Mouse (Mus musculus) adrenal gland, postnatal 36 days (tissue): Measurements from ENCODE around the gene Rab5if. TPM values are rescaled to one million over a fixed set of nuclear protein-coding genes. Genes with fewer than 3 reads are reported as not detected.
A peak's percentile ranks its signal among the peaks of the same experiment; 100 is the strongest.
"Not testable (repeated sequence)": the region's sequence is repeated elsewhere in the genome, so short reads cannot be mapped to it uniquely, and the experiment has no call there.

Experiments used
- DNase-seq, 2 experiments: peaks; one replicate each; pipeline ENCODE4 v3.0.0; 2021; ENCODE audit warnings: mixed read lengths in 1 of 2
- total RNA-seq, 2 experiments: library from RNA; stranded (reverse); gene quantifications; 2 replicates each; pipeline ENCODE4 v1.2.3; 2021

The Rab5if gene
- total RNA-seq, 2 experiments from 2014 or later: 244 to 346 TPM

DNA sequence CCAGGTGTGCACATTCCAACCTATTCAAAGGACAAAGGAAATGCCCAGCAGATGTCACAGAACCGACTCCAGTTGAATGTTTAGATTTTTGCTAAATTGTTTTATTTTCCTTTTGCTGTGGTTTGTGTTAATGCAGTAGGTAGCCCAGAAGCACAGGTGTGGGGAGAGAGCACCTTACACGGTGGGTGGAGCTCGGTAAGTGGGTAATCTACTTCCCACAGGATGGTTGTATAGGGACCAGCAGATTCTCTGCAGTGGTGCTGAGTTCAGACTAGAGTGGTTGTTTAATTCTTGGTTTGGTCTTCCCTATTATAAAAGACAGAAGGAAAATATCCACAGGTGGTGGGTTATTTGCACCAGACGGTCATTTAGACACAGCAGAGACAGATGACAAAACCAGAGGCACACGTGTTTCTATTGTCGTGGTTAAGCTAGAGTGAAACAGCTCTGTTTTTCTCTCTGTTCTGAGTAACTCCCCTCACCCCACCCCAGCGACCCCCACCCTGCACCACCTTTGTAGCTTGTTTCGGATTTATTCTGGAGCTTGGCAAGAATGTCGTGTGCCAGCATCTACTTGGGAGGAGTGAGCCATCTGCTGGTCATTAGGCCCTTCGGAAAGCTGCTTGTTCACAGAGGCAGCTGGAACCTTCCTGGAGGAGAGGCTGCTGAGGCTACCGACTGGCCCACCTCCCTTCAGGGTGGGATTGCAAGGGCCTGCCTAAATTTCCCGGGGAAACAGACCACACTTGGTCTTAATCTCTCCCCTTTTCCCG, 8.7 kb upstream of the Rab5if start:
- peak; percentile 48 to 53 for DNase-seq

- no peak for DNase-seq
These were observed 6.6 kb upstream of the Rab5if start for GRCm38 (mm10) chr2:156856311-156856710.

GRCm38 (mm10) chr2:156857385-156857791, 5.5 kb upstream of the Rab5if start:
- DNase-seq: no peak

DNA sequence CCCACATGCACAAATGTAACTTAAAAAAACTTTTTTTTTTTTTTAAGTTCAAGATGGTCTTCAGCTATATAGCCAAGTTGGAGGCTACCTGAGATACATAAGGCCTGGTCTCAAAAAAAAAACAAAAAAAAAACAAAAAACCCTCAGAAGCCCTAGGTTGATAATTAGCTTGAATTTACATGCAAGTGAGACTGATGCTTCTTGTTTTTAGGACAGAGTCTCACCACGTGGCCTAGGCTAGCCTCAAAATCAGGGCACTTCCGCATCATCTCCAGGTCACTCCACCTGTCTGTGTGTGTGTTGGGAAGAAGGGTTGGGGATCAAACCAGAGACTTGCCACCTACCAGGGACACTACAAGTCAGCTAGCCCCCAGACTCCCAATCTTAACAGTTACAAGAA, 5.1 kb upstream of the Rab5if start, which contains the start of gene 4930518I15Rik:
Gene 4930518I15Rik, minus strand, starts transcription at position 112 of the 400 bp plus-strand sequence.
- DNase-seq: no peak

- no peak for DNase-seq
These were observed 4.3 kb upstream of the Rab5if start for GRCm38 (mm10) chr2:156858671-156859070.

DNA sequence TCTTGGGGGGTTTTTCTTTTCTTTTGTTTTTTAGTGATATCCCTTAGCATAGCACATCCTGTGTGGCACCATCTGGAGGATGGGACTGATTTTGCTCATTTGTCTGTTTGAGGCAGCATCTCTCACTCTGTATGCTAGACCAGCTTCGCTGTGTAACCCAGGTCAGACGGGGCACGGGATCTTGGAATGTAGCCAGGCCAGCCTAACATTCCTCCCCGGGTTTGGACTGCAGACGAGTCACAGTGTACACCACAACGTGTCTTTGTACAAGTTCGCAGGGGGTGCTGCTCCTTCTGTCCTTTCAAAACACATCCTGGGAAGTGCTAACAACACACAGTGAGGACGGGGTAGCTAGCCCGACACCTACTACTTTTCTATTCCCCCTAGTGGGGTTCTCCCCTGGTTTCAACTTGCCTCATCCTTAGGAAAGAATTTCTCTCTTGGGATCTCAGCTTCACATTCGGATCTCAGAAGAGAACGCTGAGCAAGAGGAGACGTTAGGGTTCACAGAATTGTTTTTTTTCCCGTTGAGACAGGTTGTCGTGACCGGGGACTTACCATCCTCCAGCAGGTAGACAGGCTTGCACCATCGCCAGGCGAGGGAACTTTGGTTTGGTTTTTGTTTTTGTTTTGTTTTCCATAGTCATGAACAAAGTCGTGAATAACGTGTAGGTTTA, 749 bp upstream of the Rab5if start:
- DNase-seq: peak; percentile 61 to 67

DNA sequence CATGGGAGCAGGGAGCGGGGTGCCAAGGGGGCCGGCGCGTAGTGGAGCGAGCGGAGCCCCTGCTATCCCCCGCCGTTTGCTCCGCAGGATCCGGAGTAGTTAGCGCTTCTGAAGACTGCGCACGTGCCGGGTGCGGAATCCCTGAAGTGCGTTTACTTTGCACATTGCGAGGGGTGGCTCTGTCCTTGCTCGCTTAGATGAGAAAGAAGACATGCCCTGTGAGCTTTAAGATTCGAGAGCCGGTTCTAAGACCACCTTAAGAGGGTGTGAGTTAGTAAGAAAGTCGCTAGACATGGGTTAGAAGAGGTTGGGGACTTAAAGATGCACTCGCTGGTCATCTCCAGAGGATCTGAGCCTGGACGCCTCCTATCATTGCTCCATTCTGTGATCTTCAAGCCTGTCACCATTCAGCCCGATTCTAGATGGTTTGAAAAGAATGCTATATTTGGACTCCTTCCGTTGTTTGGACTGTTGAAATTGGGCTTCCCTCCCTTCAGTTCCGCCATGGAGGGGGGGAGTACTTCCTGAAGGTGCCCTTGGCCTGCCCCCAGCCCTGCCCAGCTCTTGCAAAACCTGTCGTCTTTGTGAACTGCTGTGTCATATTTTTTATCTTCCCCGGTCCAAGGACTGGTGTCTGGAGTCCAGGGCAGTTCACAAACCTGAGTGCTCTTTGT, 696 bp downstream of the Rab5if start:
- peak; percentile 81 to 87 for DNase-seq

GRCm38 (mm10) chr2:156864481-156864880, 1.6 kb downstream of the Rab5if start:
- DNase-seq: peak; percentile 23 to 40

DNA sequence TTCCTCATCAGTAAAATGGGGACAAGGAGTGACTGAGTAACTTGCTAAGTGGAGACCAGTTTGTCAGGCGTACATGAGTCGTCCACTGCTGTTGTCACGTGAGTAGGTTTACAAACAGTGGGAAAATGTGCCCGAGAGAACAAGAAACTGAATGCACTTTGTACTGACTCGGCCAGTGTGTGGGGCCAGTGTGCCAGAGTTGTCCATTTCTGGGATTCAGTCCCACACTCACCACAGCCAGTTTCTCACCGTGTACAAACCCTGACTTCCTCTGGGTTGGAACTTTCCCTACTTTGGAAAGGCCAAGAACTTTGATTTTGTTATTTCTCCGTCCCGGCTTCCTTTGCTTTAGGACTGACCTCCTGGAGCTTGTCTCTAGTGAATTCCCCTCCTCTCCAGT, 6.1 kb downstream of the Rab5if start:
- DNase-seq: peak; percentile 20 to 49

GRCm38 (mm10) chr2:156869554-156869953, 6.6 kb downstream of the Rab5if start:
- no peak for DNase-seq

GRCm38 (mm10) chr2:156870519-156870918, 7.6 kb downstream of the Rab5if start:
- peak; percentile 68 to 80 for DNase-seq

DNA sequence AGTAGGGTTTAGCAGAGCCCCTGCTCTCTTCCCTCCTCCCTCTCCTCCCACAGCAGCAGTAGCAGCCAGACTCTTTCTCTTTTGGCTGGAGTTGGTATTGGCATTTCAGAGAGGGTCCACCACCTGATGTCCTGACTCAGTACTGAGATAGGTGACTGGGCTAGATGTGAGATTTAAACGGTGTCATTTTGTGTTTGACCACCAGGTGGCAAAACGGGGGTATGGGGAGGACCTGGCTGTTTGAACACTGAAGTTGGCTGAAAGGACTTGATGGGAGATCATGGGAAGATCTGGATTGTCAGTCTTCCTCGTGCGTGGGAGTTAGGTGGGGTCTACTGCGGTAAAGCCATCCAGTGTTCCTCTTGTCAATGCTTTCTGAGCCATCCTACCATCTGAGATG, 10.7 kb downstream of the Rab5if start:
- DNase-seq: peak; percentile 26 to 55

DNA sequence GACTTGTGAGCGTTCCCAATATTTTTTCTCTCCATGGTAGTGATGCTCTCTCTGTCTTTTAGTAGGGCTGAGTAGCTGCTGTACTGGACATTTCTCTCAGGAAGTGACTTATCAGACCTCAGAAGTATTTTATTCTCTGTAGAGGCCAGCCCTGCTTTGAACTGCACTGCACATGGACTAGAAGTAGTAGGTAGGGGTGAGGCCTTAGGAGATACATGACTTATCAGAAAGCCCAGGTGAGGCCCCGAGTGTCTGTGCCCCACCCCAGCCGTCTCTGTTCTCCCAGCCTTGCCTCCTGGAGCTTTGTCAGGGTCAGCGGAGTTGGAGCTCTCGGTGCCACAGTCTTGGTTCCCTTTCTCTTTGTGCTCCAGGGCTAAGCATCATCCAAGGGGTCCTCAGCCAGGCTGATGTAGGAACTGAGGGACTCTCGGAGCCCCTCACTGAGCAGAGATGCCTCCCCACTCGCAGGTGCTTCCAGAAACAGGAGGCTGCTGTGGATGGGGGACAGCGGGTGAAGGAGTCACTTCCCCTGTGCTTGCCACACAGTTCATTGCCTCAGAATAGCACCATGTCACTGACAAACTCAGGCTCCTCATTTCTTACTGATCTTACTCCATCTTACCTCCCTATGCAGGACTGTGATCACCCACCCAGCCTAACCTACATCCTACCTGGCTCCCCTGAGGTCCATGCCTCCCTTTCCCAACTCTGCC, 11.3 kb downstream of the Rab5if start:
- DNase-seq: no peak

DNA sequence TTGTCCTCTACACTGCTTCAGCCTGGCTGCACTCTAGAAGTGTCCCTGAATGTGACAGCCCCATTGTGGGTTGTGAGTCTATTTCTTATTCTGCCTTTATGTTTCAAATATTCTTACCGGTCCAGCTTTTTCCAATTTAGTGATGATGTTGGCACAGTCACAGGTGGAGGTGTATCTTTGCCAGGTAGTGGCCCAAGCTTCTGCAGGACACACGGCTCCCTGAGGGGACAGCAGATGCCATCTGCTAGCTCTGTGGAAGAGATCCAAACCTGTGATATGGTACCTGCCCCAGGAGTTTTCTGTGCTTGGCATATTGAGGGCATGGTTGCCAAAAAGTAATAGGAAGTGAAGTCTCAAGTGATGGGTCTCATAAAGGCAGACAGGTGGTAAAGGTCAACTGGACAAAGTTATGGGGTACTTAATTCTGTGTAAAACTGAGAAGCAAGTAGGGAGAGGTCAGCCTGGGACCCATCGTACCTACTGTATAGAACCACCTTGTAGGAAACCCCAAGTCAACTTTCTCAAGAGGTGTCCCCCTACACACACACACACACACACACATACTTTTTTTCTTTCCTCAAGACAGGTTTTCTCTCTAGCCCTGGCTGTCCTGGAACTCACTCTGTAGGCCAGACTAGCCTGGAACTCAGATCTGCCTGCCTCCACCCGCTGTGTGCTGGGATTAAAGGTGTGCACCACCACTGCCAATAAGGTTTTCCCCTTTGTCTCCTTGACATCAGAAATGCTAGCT, 12.0 kb downstream of the Rab5if start:
- DNase-seq: no peak

- peak in 1 of 2 experiments; percentile 13 for DNase-seq
These were observed 14.8 kb downstream of the Rab5if start for GRCm38 (mm10) chr2:156877726-156878125.

DNA sequence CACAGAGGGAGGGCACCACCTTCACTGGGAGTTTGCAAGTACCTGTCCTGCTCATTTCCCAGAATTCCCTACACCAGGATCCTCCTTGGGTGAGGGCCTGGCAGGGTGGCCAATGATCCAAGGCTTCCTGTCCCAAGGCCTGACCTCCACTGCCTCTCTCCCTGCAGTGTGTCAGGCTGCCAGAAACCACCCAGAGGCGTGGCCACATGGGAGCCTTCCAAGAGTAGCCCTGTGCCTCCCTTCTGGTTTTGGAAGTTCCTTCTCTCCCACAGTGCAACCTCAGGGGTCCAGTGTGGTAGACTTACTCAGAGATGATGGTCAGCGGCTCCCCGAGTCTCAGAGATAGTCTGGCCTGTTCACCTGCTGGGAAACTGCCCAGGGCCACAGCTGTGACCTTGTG, 16.6 kb downstream of the Rab5if start:
- peak; percentile 60 to 70 for DNase-seq

DNA sequence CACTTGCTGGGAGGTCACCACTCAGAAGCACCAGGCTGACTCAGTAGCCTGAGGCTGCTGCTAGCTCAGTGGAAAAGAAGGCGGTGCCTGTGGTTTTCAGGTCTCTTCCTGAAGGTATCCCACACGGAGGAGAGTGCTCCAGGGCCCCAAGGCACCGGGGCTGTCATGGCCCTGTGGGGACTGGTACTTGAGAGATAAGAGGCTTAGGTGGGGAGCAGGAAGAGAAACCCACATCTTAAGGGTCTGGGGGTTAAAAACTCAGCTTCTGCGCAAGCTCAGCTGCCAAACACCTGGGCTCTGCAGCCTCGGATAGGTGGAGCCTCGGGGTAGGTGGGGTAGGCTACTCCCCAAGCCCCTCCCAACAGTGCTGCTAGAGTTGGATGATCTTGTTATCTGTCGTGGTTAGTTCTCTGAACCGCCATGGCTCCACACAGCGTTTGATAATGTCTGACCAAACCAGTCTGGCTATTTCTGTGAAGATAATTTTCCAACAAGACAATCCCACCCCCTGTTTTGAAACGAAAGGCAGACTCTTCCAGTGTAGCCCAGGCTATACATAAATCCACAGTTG, 19.6 kb downstream of the Rab5if start:
- DNase-seq: no peak

DNA sequence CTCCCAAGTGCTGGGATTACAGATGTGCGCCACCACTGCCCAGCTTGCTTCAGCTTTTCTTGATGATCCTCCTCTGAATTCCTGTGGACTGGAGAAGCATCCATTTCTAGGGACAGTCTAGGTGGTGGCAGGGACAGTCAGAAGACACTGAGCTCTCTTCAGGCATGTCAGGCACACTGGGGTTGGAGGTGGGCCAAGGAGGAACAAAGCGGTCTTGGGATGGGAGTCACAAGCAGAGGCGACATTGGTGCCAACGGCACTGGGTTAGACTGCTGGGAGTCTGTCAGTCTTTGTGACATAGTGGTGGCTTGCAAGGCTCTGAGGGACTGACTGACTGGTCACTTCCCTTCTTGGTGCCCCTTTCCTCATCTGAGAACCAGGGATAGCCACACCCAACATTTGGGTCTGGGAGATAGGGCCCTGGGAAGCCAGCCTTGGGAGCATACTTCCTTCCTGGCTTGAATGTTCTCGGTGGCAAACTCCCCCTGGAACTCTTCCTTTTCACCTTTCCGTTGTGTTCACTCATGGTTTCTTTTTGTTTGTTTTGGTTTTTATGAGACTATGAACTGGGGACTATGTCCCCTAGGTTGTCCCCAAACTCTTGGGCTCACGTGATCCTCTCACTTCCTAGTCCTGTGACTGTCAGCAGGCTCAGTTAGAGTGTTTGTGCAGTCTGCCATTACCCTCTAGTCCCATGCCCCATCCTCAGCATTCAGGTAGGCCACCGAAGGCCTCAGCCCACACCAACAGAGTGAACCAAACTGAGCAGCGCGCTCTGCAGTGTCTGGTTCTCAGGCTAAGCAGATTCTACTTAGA, 21.7 kb downstream of the Rab5if start:
- DNase-seq: no peak

DNA sequence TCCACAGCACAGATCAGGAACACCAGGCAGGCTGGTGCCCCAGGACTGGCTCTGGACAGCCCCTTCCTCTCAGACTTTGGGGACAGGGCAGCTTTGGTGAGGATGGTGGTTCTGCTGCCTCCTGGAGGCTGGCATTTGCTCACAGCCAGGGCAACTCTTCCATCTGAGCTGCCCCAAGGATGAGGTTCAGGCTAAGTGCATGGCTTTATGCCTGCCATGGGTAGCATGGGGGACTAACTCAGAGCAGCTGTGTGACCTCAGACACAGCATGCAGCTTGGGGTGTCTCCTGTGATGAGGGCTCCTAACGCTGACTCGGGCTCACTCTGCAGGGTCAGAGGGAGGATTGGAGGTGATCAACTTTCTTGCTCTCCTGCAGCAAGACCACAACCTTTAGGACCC, 22.7 kb downstream of the Rab5if start:
- not testable (repeated sequence) for DNase-seq

DNA sequence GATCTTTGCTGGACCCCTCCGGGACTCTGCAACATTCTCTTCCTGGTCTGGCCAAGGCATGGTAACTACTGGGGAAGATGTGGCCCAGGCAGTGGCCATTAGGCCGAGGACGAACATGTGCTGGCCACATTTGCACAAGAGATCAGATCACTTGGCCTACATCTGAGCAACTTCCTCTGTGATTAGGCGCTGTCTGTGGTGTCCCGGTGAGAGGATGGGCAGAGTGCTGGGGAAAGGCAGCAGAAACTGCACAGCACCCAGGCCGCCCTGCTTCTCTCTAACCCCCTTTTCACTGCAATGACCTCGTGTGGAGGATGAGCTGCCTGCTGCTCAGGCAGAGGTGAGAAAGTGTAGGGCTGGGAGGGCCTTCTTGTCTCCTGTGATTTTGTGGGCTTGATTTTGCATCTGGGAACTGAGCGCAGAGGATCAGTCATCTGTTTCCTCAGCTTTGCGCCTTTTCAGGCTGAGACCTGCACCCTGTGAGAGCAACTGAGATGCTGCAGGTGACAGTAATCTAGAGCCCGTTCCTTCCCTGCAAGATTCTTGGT, 23.2 kb downstream of the Rab5if start:
- no peak for DNase-seq
